Mouse (Mus musculus): Measurements from ENCODE around the gene Olfr164. TPM values are rescaled to one million over a fixed set of nuclear protein-coding genes. Genes with fewer than 3 reads are reported as not detected.

Olfr164 gene
- polyA plus RNA-seq (2014; fragmentation: Illumina TruSeq; extraction: RNeasy Lipid Tissue Mini Kit (QIAGEN cat#74804); ENCODE audit: low read depth, low replicate concordance): not detected

DNA sequence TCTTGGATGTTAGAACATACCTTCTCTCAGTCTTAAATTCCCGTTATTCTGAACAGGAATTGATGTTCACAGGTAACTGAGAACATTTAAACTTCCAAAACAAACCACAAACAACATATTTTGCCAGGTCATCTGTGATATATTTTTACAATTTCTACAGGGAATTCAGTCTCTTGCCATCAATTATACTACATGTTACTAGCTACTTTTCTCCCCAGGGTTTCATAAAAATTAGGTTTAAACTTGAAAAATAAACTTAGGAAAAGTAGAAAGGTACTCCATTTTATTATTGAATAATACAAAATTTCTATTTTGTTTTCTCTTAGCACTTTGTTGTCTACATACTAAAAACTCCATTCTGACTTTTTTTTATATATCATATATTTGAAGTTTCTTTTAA, at the start of gene Olfr164:
Gene Olfr164, minus strand, starts transcription at position 101 of the 400 bp plus-strand sequence.

Other genes starting within 250 kb of the Olfr164 start
- not detected for gene Olfr165, start 109.1 kb upstream of the Olfr164 start, polyA plus RNA-seq (2014; fragmentation: Illumina TruSeq; extraction: RNeasy Lipid Tissue Mini Kit (QIAGEN cat#74804); ENCODE audit: low read depth, low replicate concordance)
- not detected for gene Olfr166, start 169.6 kb upstream of the Olfr164 start, polyA plus RNA-seq (2014; fragmentation: Illumina TruSeq; extraction: RNeasy Lipid Tissue Mini Kit (QIAGEN cat#74804); ENCODE audit: low read depth, low replicate concordance)
- not detected for gene Olfr167, start 208.2 kb upstream of the Olfr164 start, polyA plus RNA-seq (2014; fragmentation: Illumina TruSeq; extraction: RNeasy Lipid Tissue Mini Kit (QIAGEN cat#74804); ENCODE audit: low read depth, low replicate concordance)
- not detected for gene Olfr168, start 221.5 kb upstream of the Olfr164 start, polyA plus RNA-seq (2014; fragmentation: Illumina TruSeq; extraction: RNeasy Lipid Tissue Mini Kit (QIAGEN cat#74804); ENCODE audit: low read depth, low replicate concordance)

All from adipose tissue, adult 10 weeks (tissue).